In genomic region chr2:92058936-92059335, GRCm38 (mm10) we compare ENCODE assay signal across 8 mouse cellular contexts. TPM values are rescaled to one million over a fixed set of nuclear protein-coding genes. Genes with fewer than 3 reads are reported as not detected.
A peak's percentile ranks its signal among the peaks of the same experiment; 100 is the strongest.
DNase-seq lines count a peak whose midpoint lies in the region; ATAC-seq and TF ChIP-seq lines count a peak whose summit lies in the region.

No protein-coding gene starts in this region.

- H3K9me3 ChIP-seq in kidney, postnatal 0 days (replicated peaks; ENCODE audit: low read length): no peaks in the 10 kb centered on the region
- no peaks in the 10 kb centered on the region for H3K9me3 ChIP-seq in hindbrain, embryonic 11.5 days (ENCODE audit: control insufficient read depth, low read length)
- H3K9me3 ChIP-seq in midbrain, embryonic 14.5 days (ENCODE audit: control insufficient read depth, low read length): no peaks in the 10 kb centered on the region

- TF ChIP-seq CTCF in kidney, postnatal 0 days (IDR thresholded peaks at IDR 0.05; ENCODE audit: low read depth): no peak
- TF ChIP-seq CTCF in bone marrow macrophage, adult 2 months (IDR thresholded peaks at IDR 0.05; ENCODE audit: low read depth, low read length): no peak

- peaks cover 6% of the 10 kb centered on the region for H3K4me1 ChIP-seq in kidney, postnatal 0 days (replicated peaks; ENCODE audit: insufficient read depth, low read length)
- H3K4me1 ChIP-seq in bone marrow macrophage, adult 2 months (ENCODE audit: control insufficient read depth, insufficient read depth, low read length): peaks cover 8% of the 10 kb centered on the region
- H3K4me1 ChIP-seq in hindbrain, embryonic 11.5 days (replicated peaks; ENCODE audit: control insufficient read depth, insufficient read depth, low read length): peaks cover 3% of the 10 kb centered on the region; the same call in 1 of the 2 replicates
- peaks cover 14% of the 10 kb centered on the region for H3K4me1 ChIP-seq in midbrain, embryonic 14.5 days (ENCODE audit: control insufficient read depth, insufficient read depth, low read length)

- ATAC-seq in kidney, postnatal 0 days (replicated peaks; ENCODE audit: low FRiP score, low read depth): no peak; the same call in 1 of the 2 replicates
- ATAC-seq in hindbrain, embryonic 11.5 days (ENCODE audit: low FRiP score): no peak; the same call in 1 of the 2 replicates
- ATAC-seq in midbrain, embryonic 14.5 days (ENCODE audit: low FRiP score, low TSS enrichment): no peak

- H3K27ac ChIP-seq in kidney, postnatal 0 days: no peak overlapping the region
- H3K27ac ChIP-seq in bone marrow macrophage, adult 2 months (ENCODE audit: insufficient read depth, low read depth, low read length): no peak overlapping the region
- no peak overlapping the region for H3K27ac ChIP-seq in hindbrain, embryonic 11.5 days (ENCODE audit: low read depth, low read length)
- peak overlapping the region; percentile 88; the same call in 1 of the 2 replicates for H3K27ac ChIP-seq in midbrain, embryonic 14.5 days (replicated peaks; ENCODE audit: low read depth, low read length)

- H3K9ac ChIP-seq in kidney, postnatal 0 days (ENCODE audit: low read depth, low read length): peak overlapping the region; percentile 48; the same call in 1 of the 2 replicates
- peak overlapping the region; percentile 57 for H3K9ac ChIP-seq in hindbrain, embryonic 11.5 days (ENCODE audit: low read depth, low read length)
- peak overlapping the region; percentile 80 for H3K9ac ChIP-seq in midbrain, embryonic 14.5 days (replicated peaks; ENCODE audit: low read length)

- H3K27me3 ChIP-seq in kidney, postnatal 0 days (ENCODE audit: insufficient read depth, low read length): peaks cover 6% of the 10 kb centered on the region
- peaks cover 40% of the 10 kb centered on the region for H3K27me3 ChIP-seq in hindbrain, embryonic 11.5 days (ENCODE audit: control insufficient read depth, insufficient read depth, low read length)
- H3K27me3 ChIP-seq in midbrain, embryonic 14.5 days (ENCODE audit: control insufficient read depth, insufficient read depth, low read length): peaks cover 27% of the 10 kb centered on the region

- WGBS in kidney, postnatal 0 days: 2% methylated on average over 11 of the region's 11 CpGs
- 4% methylated on average over 11 of the region's 11 CpGs for WGBS in hindbrain, embryonic 11.5 days
- WGBS in midbrain, embryonic 14.5 days: 2% methylated on average over 11 of the region's 11 CpGs

- no peak for DNase-seq in kidney, postnatal 0 days (ENCODE audit: low spot score)
- no peak for DNase-seq in kidney, postnatal 36 days
- DNase-seq in hindbrain, embryonic 11.5 days (ENCODE audit: low spot score): no peak
- peak; percentile 61 for DNase-seq in midbrain, embryonic 14.5 days
- DNase-seq in thymus, adult 18-20 months: no peak
- DNase-seq in gastrocnemius, postnatal 25 days: no peak
- no peak for DNase-seq in layer of hippocampus, adult 9-11 months

- peak overlapping the region; percentile 93 for H3K4me2 ChIP-seq in kidney, postnatal 0 days (ENCODE audit: low read length)
- H3K4me2 ChIP-seq in hindbrain, embryonic 11.5 days (replicated peaks; ENCODE audit: low read depth, low read length): peak overlapping the region; percentile 98
- H3K4me2 ChIP-seq in midbrain, embryonic 14.5 days (ENCODE audit: low read length): peak overlapping the region; percentile 87

- H3K4me3 ChIP-seq in kidney, postnatal 0 days (replicated peaks; ENCODE audit: low read depth, low read length): peak overlapping the region; percentile 54
- H3K4me3 ChIP-seq in bone marrow macrophage, adult 2 months (ENCODE audit: insufficient read depth, low read length): peak overlapping the region; percentile 55
- H3K4me3 ChIP-seq in hindbrain, embryonic 11.5 days (ENCODE audit: low read depth, low read length): peak overlapping the region; percentile 60
- peak overlapping the region; percentile 66 for H3K4me3 ChIP-seq in midbrain, embryonic 14.5 days (replicated peaks; ENCODE audit: low read depth, low read length)

- H3K36me3 ChIP-seq in kidney, postnatal 0 days (ENCODE audit: insufficient read depth, low read length): no peaks in the 10 kb centered on the region
- no peaks in the 10 kb centered on the region for H3K36me3 ChIP-seq in hindbrain, embryonic 11.5 days (ENCODE audit: control insufficient read depth, insufficient read depth, low read length)
- H3K36me3 ChIP-seq in midbrain, embryonic 14.5 days (ENCODE audit: control insufficient read depth, insufficient read depth, low read length): no peaks in the 10 kb centered on the region

- TF ChIP-seq POLR2A in bone marrow macrophage, adult 2 months (IDR thresholded peaks at IDR 0.05; ENCODE audit: borderline replicate concordance, low read depth, low read length): no peak

RNA-seq across cellular contexts. Expression of gene Phf21a, which starts 34.0 kb away (rescaled TPM):
- polyA plus RNA-seq in kidney, postnatal 0 days (2015; fragmentation: Nextera tagmentation; extraction: Ambion mirVana): 18.6 and 19.4 TPM in 2 replicates
- polyA plus RNA-seq in bone marrow macrophage, adult 2 months (2012; ENCODE audit: insufficient read depth, insufficient read length, missing spikeins): 81.5 and 83.4 TPM in 2 replicates
- 30.8 and 46.2 TPM in 2 replicates for polyA plus RNA-seq in hindbrain, embryonic 11.5 days (2014; fragmentation: Nextera tagmentation; extraction: Ambion mirVana)
- polyA plus RNA-seq in midbrain, embryonic 14.5 days (2014; fragmentation: Nextera tagmentation; extraction: Ambion mirVana): 32.3 and 35.4 TPM in 2 replicates
- total RNA-seq in gastrocnemius, postnatal 25 days (2021): 10 to 100 TPM; 20.2 to 21.1 TPM

RNA-seq across cellular contexts. Expression of gene Creb3l1, which starts 34.6 kb away (rescaled TPM):
- 8.7 and 9.3 TPM in 2 replicates for polyA plus RNA-seq in kidney, postnatal 0 days (2015; fragmentation: Nextera tagmentation; extraction: Ambion mirVana)
- polyA plus RNA-seq in bone marrow macrophage, adult 2 months (2012; ENCODE audit: insufficient read depth, insufficient read length, missing spikeins): 3.7 and 5.1 TPM in 2 replicates
- polyA plus RNA-seq in hindbrain, embryonic 11.5 days (2014; fragmentation: Nextera tagmentation; extraction: Ambion mirVana): 2.0 and 2.2 TPM in 2 replicates
- polyA plus RNA-seq in midbrain, embryonic 14.5 days (2014; fragmentation: Nextera tagmentation; extraction: Ambion mirVana): 0.69 and 2.0 TPM in 2 replicates
- 10 to 100 TPM in 1 of 2 experiments, 1 to 10 TPM in 1; 8.0 to 10.3 TPM for total RNA-seq in gastrocnemius, postnatal 25 days (2021)
